Mouse (Mus musculus): Measurements from ENCODE around the gene Ltk.

GRCm38 (mm10) chr2:119721070-119721469 lies 39.2 kb downstream of the Ltk start:
- TF ChIP-seq GATA1 (IDR thresholded peaks at IDR 0.05; ENCODE audit: low read length), result no peak
- no peak for TF ChIP-seq TAL1 (IDR thresholded peaks at IDR 0.05; ENCODE audit: low read length)

All from erythroblast, embryonic 14.5 days (primary cell).